Mouse (Mus musculus): ENCODE measurements around the gene Stk4. TPM values are rescaled to one million over a fixed set of nuclear protein-coding genes. Genes with fewer than 3 reads are reported as not detected.

Gene Stk4
- total RNA-seq, 4 experiments from 2014 or later: 31.7 to 37.5 (median 34.1) TPM

DNA sequence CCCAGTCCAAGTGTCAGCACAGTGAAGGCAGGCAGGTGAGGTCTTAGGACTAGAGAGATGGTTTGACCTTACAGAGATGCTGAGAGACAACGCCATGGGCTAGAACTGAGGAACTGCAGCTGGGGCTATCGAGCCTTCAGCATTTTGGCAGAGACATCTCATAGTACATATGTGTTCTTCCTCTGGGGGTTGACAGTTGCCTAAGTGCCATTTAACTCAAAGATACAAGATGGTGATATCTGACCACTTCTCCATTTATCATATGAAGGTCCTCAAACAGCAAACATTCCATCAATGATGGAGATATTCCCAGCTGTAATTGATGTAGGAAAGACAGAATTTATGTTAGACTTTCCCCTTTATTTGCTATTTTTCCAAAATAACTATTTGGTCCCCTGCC, 57.2 kb downstream of the Stk4 start:
- DNase-seq (ENCODE audit: low spot score in 2 of 2): no peak

DNA sequence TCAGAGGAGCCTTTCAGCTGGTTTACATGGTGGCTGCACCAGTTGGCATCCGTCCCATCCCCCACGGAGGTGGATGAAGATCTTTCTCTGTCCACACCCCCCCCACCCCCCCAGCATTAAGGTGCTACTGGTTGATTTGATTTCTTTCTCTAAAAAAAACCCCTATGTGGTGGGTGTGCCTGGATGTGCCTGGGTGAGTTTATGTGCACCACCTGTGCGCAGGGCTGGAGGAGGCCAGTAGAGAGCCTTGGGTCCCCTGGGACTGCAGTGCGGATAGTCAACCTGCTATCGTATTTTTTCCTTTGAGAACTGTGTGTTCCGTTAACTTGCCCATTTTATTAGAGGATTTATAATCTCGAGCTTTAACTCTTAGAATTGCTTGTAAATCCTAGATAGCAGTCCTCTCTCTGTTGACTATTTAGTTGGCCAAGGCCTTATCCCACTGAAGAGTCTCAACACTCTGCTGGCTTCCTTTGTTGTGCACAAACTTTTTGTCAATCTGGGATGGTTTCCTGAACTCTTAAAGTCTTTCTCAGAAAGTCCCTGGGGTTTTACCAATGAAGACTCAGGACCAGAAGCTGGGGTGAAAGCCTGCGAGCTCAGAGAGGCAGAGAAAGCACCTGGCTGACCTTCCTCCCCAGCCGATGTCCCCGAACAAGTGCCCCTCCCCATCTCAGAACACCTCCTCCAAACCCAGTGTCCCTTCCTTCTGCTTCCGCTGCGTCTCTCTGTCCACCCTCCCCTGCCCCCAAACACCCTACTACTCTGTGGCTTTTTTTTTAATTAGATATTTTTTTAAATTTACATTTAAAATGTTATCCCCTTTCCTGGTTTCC, 58.7 kb downstream of the Stk4 start:
- no peak for DNase-seq (ENCODE audit: low spot score in 2 of 2)

DNA sequence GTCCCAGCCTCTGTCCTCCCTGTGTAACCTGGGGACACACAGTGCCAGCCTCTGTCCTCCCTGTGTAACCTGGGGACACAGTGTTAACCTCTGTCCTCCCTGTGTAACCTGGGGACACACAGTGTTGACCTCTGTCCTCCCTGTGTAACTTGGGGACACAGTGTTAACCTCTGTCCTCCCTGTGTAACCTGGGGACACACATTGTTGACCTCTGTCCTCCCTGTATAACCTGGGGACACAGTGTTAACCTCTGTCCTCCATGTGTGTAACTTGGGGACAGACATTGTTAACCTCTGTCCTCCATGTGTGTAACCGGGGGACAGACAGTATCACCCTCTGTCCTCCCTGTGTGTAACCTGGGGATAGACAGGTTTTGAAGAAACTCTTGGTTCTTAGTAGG, 61.5 kb downstream of the Stk4 start:
- DNase-seq (ENCODE audit: low spot score in 2 of 2): no peak

DNA sequence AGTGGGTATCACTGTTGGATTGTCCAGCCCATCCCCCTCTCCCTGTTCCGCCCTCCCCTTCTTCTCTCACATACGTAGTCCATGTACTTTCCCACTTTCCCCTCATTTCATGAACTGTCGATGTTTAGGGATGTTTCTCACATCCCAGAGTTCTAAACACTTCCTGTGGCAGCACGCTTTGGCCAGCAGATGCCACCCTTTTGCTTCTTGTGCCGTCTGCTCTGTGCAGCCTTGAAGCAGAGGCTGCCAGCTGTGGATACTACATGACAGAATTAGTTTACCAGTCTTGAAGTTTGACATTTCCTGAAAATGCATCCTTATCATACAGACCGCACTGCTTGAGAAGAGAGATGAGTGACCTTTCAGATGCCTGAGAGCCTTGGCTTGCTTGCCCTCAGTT, 64.4 kb downstream of the Stk4 start:
- DNase-seq (ENCODE audit: low spot score in 2 of 2): no peak

DNA sequence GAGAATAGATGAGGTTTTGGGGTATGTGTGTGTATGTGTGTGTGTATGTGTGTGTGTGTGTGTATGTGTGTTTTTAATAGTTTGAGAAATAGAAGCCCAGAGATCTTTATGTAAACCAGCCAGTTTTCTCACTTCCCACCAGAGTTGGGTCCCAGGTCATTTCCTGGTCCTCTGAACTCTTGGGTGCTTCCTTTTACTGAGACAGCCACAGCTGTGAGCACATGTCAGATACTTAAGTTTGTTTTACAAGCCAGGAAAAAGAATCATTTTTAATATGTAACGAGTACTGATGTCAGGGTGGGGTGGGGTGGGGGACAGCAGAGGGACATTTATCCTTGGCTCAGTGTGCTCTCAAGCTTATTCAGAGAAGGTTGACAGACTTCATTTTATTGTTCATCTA, 65.2 kb downstream of the Stk4 start:
- DNase-seq (ENCODE audit: low spot score in 2 of 2): no peak

DNA sequence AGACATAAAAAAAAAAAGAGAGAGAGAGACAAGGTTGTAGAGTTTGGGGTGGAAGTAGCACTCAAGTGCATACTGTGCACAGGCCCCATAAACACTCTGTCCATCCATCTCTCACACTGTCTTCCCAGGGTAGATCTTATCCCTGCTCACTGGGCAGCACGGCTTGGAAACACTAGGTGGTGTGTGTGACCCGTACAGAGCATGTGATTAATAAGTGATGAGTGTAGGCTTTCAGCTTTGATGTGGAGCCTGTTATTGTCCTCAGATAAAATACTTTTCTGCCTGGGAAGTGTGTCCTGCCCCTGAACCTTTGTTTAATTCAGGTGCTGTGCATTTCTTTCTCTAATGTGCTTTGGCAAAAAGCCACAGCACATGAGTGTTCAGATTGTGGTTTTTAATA, 66.3 kb downstream of the Stk4 start:
- DNase-seq (ENCODE audit: low spot score in 2 of 2): no peak

DNA sequence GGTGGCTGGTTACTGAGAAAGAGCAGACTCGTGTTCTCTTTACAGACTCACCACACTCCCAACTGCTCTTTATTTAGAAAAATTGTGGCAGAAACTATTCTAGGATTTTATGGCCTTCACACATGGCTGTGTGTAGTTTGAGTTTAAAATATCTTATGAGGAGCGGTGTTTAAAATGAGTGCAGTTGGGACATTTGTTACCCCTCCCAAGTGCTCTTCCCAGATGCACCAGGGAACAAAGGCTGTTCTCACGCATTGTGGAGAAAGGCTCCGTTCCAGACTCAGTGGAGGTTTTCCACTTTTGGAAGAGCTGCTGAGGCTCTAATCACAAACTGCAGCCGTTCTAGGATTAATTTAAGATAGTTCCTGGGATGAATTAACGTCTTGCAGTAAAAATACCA, 67.6 kb downstream of the Stk4 start:
- peak in 1 of 2 experiments; percentile 37 for DNase-seq (ENCODE audit: low spot score in 2 of 2)

DNA sequence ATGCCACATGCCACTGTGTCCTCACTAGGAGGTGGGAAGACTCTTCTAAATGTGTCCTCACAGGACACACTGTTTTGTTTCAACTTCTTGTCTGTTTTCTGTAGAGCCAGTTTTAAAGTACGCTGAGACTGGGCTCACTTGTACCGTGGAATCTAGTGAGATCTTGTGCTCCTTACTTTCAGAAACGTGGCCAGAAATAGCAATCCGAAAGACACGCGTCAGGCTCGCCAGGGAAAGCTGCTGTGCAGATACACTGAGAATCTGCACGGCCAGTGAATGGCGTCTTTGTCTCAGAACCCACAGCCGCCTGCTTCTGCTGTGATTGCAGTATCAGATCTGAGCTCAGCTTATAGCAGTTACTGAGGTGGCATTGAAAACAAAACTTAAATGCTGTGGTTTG, 71.9 kb downstream of the Stk4 start:
- DNase-seq (ENCODE audit: low spot score in 2 of 2): peak in 1 of 2 experiments; percentile 40

DNA sequence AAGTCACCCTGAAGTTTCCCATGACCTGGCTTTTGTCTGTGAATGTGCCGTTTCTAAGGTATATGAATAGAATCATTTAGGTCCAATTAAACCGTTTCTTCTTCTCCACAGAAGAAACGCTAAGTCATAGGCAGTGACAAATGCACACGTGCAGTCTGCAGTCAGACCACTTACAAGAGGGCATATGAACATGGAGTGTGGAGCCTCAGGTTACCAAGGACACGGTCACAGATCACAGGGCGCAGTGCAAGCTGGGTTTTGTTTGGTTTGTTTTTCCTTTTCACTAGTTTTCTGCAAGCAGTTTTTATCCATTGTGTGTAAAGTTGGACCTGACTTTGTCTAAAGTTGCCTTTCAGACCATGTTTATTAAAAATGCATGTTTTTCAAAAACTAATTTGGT, 73.9 kb downstream of the Stk4 start:
- no peak for DNase-seq (ENCODE audit: low spot score in 2 of 2)

DNA sequence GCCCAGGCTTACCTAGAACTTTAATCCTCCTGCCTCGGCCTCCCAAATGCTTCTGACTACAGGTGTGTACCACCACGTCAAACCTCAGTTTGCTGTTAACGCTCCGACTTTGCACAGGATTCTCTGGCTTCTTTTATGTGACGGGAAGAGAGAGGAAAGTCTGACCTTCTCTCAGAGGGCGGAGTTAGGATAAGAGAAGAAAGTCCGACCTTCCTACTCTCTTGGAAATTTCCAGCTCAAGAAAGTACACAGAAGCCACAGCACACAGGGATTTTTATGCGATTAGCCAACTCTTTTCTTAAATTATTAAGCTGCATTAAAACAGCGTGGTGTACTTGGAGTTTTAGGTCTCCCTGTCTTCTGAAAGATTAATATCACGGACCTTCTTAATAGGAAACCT, 74.4 kb downstream of the Stk4 start:
- no peak for DNase-seq (ENCODE audit: low spot score in 2 of 2)

DNA sequence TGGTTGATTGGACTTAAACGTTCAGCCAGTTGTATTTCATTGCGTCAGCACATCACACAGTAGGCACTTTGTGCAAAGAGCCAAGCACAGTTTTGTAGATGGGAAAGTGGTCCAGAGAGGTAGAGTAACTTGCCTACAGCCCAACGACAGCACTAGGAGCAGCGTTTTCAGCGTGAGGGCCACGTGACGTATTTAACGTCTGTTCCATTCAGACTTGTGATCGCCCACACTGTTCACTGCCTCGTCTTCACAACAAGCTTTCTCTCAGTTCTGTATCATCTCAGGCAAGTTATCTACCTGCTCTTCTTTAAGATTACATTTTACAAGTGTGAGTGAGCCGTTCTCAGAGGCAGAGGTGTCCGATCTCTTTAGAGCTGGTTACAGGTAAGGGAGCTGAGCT, 76.4 kb downstream of the Stk4 start:
- DNase-seq (ENCODE audit: low spot score in 2 of 2): no peak

DNA sequence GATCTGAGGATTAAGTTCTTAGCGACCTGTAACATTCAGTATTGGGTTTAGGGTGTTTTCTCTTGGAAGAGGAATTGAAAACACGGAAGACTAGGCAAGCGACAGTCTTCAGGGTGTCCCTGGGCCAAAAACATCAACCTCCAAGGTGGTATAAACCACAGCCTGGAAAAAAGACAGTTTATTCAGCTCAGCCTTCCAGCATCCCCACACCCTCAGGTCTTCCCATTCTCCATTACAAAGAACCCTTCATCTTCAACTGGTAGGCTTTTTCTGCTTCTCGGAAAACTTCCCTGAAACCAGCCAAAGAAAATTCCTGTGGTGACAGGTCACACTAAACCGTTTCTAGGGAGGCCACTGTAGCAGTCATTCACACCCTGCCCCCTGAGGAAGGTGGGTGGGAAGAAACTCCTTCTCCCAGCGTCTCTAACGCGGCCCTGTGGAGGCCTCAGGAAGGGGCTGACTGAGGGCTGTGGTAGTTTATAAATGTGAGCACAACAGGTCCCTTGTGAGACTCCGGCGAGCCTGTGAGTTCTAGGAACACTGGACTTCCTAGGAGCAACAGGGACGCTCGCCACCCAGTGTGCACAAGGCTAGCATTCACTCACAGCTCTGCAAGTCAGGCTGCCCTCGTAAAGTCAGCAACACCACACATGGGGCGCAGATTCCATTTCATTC, 80.1 kb downstream of the Stk4 start:
- no peak for DNase-seq (ENCODE audit: low spot score in 2 of 2)

DNA sequence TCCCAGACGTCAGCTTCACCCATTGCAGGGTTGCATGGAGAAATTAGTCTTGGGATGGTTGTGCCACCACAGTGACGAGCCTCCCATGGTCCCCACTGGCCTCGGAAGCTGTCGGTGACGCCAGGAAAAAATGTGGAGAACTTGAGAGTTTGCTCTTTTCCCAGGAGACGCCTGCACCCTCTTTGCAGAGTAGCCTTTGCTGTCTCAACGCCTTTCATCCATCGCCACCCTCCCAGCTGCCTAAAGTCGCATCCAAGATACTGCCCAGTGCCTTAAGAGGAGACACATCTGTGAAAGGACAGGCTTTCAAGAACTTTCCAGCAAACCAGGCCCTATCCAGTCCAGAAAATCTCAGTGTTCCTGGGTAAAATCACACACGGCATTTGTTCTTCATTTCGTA, 82.2 kb downstream of the Stk4 start:
- no peak for DNase-seq (ENCODE audit: low spot score in 2 of 2)

DNA sequence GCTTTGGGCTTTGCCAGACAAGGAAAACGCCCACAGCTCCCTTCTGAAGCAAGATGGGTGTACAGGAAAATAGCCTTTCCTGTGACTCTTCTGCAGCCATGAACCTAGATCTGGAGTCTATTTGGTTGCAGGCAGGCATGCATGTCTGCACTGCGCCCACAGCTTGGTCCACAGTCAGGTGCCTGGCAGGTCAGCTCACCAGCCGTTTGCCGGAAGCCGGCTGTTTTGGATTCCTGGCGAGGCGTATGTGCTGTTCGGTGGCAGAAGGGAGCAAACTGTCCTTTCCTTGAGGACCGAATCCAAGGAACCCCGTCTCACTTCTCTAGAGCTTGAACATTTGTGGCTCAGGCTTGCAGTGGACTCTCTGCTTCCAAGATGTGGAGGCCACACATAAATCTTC, 83.9 kb downstream of the Stk4 start:
- DNase-seq (ENCODE audit: low spot score in 2 of 2): no peak

DNA sequence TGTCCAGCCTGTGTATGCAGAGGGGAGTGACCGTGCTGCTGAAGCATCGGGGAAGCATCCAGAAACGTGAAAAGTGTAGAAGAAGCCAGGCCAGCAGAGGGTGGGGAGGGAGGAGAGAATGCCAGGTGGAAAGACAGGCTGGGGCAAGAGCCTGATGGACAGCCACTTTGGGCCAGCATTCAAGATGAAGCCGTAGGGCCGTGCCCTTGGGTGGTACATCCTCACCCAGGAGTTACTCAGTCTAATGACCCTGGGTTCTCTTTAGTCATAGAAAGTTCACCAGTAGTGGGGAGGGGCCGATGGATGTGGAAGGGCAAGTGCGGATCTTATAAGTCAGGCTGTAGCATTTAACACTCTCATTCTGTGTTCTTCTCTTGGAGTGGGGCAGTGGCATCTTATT, 86.0 kb downstream of the Stk4 start:
- DNase-seq (ENCODE audit: low spot score in 2 of 2): no peak

DNA sequence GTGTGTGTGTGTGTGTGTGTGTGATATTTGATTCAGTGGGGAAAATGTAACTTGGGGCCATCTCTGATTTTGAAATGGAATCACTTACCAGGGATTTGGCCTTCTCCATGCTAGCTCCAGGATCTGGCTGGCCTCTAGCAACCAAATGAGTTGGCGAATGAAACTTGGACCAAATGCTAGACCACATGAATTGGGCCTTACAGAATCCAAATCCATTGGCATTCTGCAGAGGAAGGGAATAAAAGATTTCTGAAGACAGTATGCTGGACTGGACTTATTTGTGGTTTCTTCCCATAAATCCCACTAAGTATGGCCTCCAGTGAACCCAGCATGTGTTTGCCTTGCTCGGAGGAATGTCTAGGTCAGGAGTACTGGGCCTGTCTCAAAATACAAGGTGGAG, 88.7 kb downstream of the Stk4 start:
- no peak for DNase-seq (ENCODE audit: low spot score in 2 of 2)

DNA sequence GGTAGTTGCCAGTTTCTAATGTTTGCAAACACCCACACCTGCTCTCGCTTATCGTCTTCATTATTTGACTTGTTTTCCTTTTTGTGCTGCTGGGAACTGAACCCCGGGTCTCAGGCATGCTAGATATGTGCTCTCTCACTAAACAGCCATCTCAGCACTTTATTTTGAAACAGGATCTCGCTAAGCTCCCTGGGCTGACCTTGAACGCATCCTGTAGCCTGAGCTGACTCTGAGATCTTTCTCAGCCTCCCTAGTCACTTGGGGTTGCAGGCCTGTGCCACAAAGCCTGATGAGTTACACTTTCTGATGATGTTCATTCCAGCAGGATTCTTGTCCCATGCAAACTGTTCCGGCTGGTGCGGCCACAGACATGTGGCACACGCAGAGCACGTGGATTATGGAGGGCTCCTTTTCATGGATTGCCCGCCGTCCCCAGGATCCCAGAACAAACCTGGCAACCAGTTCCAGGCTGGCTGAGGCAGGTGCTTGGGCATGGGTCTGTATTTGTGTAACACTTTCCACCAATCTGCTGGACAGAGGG, 91.5 kb downstream of the Stk4 start:
- no peak for DNase-seq (ENCODE audit: low spot score in 2 of 2)

DNA sequence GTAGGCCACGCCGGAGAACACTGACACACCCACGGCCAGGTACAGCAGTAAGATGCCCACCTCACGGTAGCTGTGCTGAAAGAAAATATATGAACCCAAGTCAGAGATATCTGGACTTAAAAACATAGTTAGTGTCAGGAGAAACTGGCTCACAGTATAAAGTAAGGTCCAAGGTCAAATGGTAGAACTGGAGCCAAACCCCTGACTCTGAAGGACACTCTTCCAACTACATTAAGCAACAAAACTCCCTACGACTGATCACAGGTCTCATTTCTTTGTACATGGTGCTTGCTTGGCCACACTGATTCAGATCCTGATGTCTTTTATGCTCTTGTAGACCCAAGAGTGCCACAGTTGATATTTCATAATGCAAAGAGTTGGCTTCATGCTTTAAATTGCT, 94.8 kb downstream of the Stk4 start:
- DNase-seq (ENCODE audit: low spot score in 2 of 2): no peak

DNA sequence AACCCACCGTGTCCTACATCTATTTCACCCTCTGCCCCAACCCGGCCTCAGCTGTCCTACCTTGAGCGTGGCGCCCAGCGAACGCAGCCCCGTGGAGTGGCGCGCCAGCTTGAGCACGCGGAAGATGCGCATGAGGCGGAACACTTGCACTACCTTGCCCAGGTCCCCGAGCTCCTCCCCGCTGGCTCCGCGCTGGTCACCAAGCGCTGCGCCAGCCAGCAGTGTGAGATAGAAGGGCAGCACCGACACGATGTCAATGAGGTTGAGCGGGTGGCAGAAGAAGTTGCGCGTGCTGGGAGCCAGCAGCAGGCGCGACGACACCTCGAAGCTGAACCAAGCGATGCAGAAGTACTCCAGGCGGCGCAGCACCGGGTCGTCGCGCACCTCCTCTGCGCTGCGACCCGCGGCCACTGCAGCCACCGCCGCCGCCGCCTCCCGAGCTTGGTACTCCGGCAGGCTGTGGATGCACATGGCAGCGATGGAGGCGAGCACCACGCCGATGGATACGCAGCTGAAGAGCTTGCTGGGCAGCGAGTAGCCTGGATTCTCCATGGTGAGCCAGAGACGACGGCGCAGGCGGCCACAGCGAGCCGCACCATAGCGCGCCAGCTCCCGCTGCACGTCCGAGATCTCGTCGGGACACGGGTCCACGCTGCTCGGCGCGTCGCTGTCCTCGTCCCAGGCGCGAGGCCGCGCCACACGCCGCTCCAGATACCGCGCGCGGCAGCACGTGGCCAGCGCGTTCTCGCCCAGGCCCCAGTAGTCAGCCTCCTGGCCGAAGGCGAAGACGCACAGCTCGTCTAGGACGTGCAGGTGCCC, 97.8 kb downstream of the Stk4 start:
- DNase-seq (ENCODE audit: low spot score in 2 of 2): no peak

DNA sequence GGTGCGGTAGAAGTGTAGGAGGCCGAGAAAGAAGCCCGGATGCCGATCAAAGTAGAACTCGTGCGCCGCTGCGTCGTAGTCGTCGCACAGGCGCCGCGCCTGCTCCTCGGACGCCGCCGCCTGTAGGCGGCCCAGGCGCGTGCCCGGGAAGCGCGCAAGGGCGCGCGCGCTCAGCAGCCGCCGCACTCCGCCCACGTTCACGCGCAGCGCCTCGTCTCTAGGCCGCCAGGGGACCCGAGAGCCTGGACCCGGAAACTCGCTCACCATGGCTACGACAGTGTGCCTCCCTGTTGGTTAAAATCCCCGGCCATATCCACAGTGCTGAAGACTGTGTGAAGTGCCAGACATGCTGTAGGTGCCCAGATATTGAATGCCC, 98.4 kb downstream of the Stk4 start:
- peak in 1 of 2 experiments; percentile 28 for DNase-seq (ENCODE audit: low spot score in 2 of 2)

DNA sequence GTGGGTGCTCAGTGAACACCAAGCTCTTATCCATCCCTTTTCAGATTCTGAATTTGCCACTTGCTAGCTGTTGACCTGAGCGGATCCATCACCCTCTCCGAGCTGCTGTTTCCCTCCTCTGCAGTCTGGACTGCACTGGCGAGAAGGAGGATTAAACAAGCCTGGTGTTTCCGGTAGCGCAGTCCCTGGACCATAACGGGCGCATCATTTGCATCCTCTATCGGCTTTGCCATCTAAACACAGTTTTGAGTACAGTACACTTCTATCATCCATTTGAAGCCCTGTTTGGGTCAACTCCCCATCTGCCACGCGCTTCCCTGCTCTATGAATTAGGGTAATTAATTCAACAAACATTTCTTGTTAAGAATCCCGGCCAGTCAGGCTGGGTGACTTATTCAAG, 100.2 kb downstream of the Stk4 start:
- no peak for DNase-seq (ENCODE audit: low spot score in 2 of 2)

DNA sequence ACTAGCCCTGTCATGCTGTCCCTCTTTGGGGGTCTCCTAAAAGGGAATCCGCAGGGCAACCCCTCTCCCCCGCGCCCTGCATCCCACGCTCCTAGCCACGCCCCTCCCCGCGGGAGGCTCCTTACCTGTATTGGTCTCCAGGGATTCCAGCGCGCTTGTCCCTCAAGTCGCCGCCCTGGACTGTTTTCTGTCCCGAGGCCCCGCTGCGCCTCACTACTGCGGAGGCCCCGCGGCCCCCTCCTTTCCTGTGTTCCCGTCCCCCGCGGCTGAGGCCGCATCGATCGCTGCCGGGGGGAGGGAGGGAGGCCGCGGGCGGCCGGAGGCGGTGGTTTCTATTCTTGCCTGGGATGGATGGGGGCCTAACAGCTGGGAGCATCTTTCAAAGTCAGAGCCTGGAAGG, 100.8 kb downstream of the Stk4 start, which contains the start of gene Kcns1:
Gene Kcns1, minus strand, starts transcription at position 212 of the 400 bp plus-strand sequence.
- no peak for DNase-seq (ENCODE audit: low spot score in 2 of 2)
